Mouse (Mus musculus) embryonic facial prominence, embryonic 14.5 days (tissue): Measurements from ENCODE around the gene Pcbp2. TPM values are rescaled to one million over a fixed set of nuclear protein-coding genes. Genes with fewer than 3 reads are reported as not detected.
A peak's percentile ranks its signal among the peaks of the same experiment; 100 is the strongest.

Experiments
- ATAC-seq: fragments of 200-750 bp; cut with Nextera tagmentation; 2 replicates; pipeline ENCODE4 v1.8.0; 2017; ENCODE audit warnings: low read depth, moderate number of reproducible peaks, moderate TSS enrichment
- DNase-seq: peaks from one replicate; pipeline ENCODE4 v3.0.0-alpha.2; 2015; ENCODE audit warnings: low spot score
- H3K27ac ChIP-seq: fragments of 300-500 bp; sonication (generic); replicated peaks from 2 replicates; pipeline ENCODE4 v1.5.1; 2014; ENCODE audit warnings: low read depth, mild to moderate bottlenecking, low read length, moderate library complexity
- H3K27me3 ChIP-seq: fragments of 300-500 bp; sonication (generic); replicated peaks from 2 replicates; pipeline ENCODE4 v1.6.1; 2014; ENCODE audit warnings: low read length; ENCODE audit not compliant: control insufficient read depth, insufficient read depth
- H3K36me3 ChIP-seq: fragments of 300-500 bp; sonication (generic); 2 replicates; pipeline ENCODE4 v1.6.1; 2014; ENCODE audit warnings: low read length, mixed read lengths; ENCODE audit not compliant: control insufficient read depth, insufficient read depth
- H3K4me1 ChIP-seq: fragments of 300-500 bp; sonication (generic); 2 replicates; pipeline ENCODE4 v1.6.1; 2014; ENCODE audit warnings: antibody characterized with exemption, low read length; ENCODE audit not compliant: control insufficient read depth, insufficient read depth
- H3K4me2 ChIP-seq: fragments of 300-500 bp; sonication (generic); 2 replicates; pipeline ENCODE4 v1.6.1; 2014; ENCODE audit warnings: low read depth, mild to moderate bottlenecking, low read length, moderate library complexity, mixed read lengths
- H3K4me3 ChIP-seq: fragments of 300-500 bp; sonication (generic); 2 replicates; pipeline ENCODE4 v1.5.1; 2014; ENCODE audit warnings: low read depth, mild to moderate bottlenecking, low read length
- H3K9ac ChIP-seq: fragments of 300-500 bp; sonication (generic); 2 replicates; pipeline ENCODE4 v1.6.1; 2014; ENCODE audit warnings: low read depth, mild to moderate bottlenecking, low read length, moderate library complexity, mixed read lengths
- H3K9me3 ChIP-seq: fragments of 300-500 bp; sonication (generic); 2 replicates; pipeline ENCODE4 v1.6.1; 2016; ENCODE audit warnings: low read length; ENCODE audit not compliant: control insufficient read depth
- WGBS: fragments of 180-500 bp; shearing (Covaris S2); extraction: QIAGEN DNeasy Blood & Tissue Kit; methylation state at CpG from one replicate; pipeline ENCODE4 v1.1.7; 2014; 5-methylcytosine and 5-hydroxymethylcytosine counted together
- polyA plus RNA-seq: library from polyadenylated mRNA; unstranded; fragments of >200 nt; fragmentation: Nextera tagmentation; extraction: Ambion mirVana; gene quantifications from 2 replicates; pipeline ENCODE4 v1.2.1, GENCODE M21; 2014

The Pcbp2 gene
- 276 and 279 TPM in 2 replicates for polyA plus RNA-seq

DNA sequence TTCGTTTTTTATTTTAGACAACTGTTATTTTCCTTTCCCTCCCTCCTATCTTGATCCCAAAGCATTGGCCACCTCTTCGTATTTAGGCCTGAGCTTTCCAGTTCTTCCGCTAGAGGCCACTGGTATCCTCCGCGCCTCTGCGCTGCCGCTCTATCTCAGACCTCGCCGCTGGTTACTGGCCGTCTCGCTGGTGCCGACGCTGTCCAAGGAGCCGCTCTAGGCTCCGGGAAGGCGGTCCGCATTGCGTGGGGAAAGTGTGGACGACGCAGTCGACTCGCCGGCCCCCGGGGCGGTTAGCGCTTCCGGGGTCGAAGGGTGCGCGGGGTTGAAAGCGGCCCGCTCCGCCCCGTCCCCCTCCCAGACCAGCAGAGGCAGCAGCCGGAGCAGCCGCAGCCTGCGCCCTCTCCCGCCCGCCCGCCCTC, at the start of gene Pcbp2:
TSS of gene Pcbp2 (plus strand) at position 357 of the 422 bp plus-strand sequence.
- ATAC-seq = peak; percentile 99
- Histone ChIP-seq H3K4me1 (peaks cover 15% of the 10 kb centered on the region), H3K36me3 (peaks cover 22% of the 10 kb centered on the region), H3K27ac (peak within 1 kb of the TSS; percentile 93), H3K27me3 (no peaks in the 10 kb centered on the region), H3K9ac (peak within 1 kb of the TSS; percentile 82), H3K4me2 (peak within 1 kb of the TSS; percentile 75), H3K9me3 (no peaks in the 10 kb centered on the region), H3K4me3 (peak within 1 kb of the TSS; percentile 58)
- WGBS = under 1% methylated on average over 24 of the region's 40 CpGs
- peak; percentile 99 for DNase-seq

GRCm38 (mm10) chr15:102420986-102421385, 49.4 kb upstream of the Pcbp2 start:
- WGBS = 55% methylated on average over 1 of the region's 1 CpGs

DNA sequence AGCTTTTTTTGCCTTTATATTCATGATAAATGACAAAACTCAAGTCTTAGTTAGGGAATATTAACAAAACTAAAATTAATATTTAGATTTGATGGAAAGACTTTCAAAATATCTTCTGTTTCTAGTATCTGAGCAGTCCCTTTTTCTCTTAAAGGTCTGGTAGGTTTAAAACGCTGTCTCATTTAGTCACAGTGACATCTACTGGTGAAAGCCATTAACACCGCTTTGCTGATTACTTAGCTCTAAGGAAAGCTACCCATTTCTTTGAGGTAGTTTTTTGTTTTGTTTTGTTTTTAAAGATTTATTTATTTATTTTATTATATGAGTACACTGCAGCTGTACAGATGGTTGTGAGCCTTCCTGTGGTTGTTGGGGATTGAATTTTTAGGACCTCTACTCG, 48.9 kb upstream of the Pcbp2 start:
- Histone ChIP-seq H3K4me3 (no peak overlapping the region), H3K36me3 (peaks cover 62% of the 10 kb centered on the region), H3K9me3 (no peaks in the 10 kb centered on the region), H3K27ac (no peak overlapping the region; the same call in 1 of the 2 replicates), H3K9ac (no peak overlapping the region), H3K4me2 (no peak overlapping the region), H3K4me1 (no peaks in the 10 kb centered on the region), H3K27me3 (no peaks in the 10 kb centered on the region)
- peak; percentile 77 for DNase-seq
- WGBS = 64% methylated on average over 3 of the region's 3 CpGs
- ATAC-seq = no peak; the same call in 1 of the 2 replicates

More at GRCm38 (mm10) chr15:102420986-102421385, 49.4 kb upstream of the Pcbp2 start:
- no peaks in the 10 kb centered on the region for H3K4me1 ChIP-seq
- H3K9ac ChIP-seq = no peak overlapping the region
- H3K4me2 ChIP-seq = no peak overlapping the region
- H3K27me3 ChIP-seq = no peaks in the 10 kb centered on the region
- H3K27ac ChIP-seq = no peak overlapping the region; the same call in 1 of the 2 replicates
- H3K36me3 ChIP-seq = peaks cover 60% of the 10 kb centered on the region
- no peak overlapping the region for H3K4me3 ChIP-seq
- no peaks in the 10 kb centered on the region for H3K9me3 ChIP-seq
- ATAC-seq = no peak
- no peak for DNase-seq

- H3K4me2 ChIP-seq = no peak overlapping the region
- no peak overlapping the region for H3K27ac ChIP-seq
- no peak overlapping the region for H3K9ac ChIP-seq
- no peaks in the 10 kb centered on the region for H3K4me1 ChIP-seq
- peaks cover 68% of the 10 kb centered on the region for H3K36me3 ChIP-seq
- ATAC-seq (no peak), DNase-seq (no peak)
- no peak overlapping the region for H3K4me3 ChIP-seq
- H3K9me3 ChIP-seq = no peaks in the 10 kb centered on the region
- 97% methylated on average over 2 of the region's 2 CpGs for WGBS
- no peaks in the 10 kb centered on the region for H3K27me3 ChIP-seq
Measured at GRCm38 (mm10) chr15:102423602-102424240, 46.6 kb upstream of the Pcbp2 start.

DNA sequence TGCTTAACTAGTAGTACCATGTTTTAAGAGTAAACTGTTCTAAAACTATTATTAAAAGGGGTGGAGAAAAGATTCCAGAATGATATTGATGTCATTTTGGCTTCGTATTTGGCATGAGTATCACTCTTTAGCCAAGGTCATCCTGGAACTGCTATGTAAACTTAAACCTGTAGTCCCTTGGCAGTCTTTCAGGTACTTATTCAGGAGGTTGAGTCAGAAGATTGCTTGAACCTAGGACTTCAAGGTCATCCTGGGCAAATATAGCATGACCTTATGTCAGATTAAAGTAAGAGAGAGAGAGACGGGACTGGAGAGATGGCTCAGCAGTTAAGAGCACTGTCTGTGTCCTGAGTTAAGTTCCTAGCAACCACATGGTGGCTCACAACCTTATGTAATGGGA, 45.7 kb upstream of the Pcbp2 start:
- no peak overlapping the region for H3K4me3 ChIP-seq
- no peaks in the 10 kb centered on the region for H3K4me1 ChIP-seq
- no peaks in the 10 kb centered on the region for H3K27me3 ChIP-seq
- DNase-seq (no peak), ATAC-seq (no peak)
- no peak overlapping the region for H3K4me2 ChIP-seq
- no peak overlapping the region for H3K27ac ChIP-seq
- H3K9ac ChIP-seq = no peak overlapping the region
- peaks cover 70% of the 10 kb centered on the region for H3K36me3 ChIP-seq
- 88% methylated on average over 2 of the region's 2 CpGs for WGBS
- no peaks in the 10 kb centered on the region for H3K9me3 ChIP-seq

- no peak overlapping the region for H3K4me3 ChIP-seq
- DNase-seq (no peak), ATAC-seq (no peak)
- no peak overlapping the region for H3K9ac ChIP-seq
- H3K4me1 ChIP-seq = no peaks in the 10 kb centered on the region
- peaks cover 87% of the 10 kb centered on the region for H3K36me3 ChIP-seq
- no peaks in the 10 kb centered on the region for H3K9me3 ChIP-seq
- H3K27ac ChIP-seq = no peak overlapping the region
- no peaks in the 10 kb centered on the region for H3K27me3 ChIP-seq
- no peak overlapping the region for H3K4me2 ChIP-seq
- WGBS = 97% methylated on average over 1 of the region's 1 CpGs
Measured at GRCm38 (mm10) chr15:102426963-102427362, 43.4 kb upstream of the Pcbp2 start.

- Histone ChIP-seq H3K36me3 (peaks cover 85% of the 10 kb centered on the region), H3K4me2 (no peak overlapping the region), H3K9ac (no peak overlapping the region), H3K9me3 (no peaks in the 10 kb centered on the region), H3K4me1 (no peaks in the 10 kb centered on the region), H3K4me3 (no peak overlapping the region), H3K27ac (no peak overlapping the region), H3K27me3 (no peaks in the 10 kb centered on the region)
- WGBS = 90% methylated on average over 1 of the region's 1 CpGs
- DNase-seq (no peak), ATAC-seq (no peak)
Measured at GRCm38 (mm10) chr15:102432046-102432445, 38.3 kb upstream of the Pcbp2 start.

DNA sequence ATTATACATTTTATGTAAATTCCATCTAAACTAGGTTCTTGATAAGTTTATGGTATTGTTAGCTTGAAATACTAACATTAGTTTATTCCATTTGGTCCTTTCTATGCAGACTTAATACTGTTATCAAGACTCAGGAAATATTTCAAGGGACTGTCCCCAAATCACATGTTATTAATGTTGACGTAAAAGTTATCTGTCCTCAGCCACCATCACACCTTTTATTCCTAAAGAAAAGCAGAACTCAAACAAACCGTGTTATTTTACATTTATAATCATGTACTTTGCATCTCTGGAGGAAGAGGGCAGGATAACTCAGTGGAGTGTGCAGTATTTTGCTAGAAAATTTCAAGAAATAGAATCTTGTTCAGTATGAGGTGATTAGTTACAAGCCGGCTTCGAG, 37.2 kb upstream of the Pcbp2 start:
- H3K9me3 ChIP-seq = no peaks in the 10 kb centered on the region

DNA sequence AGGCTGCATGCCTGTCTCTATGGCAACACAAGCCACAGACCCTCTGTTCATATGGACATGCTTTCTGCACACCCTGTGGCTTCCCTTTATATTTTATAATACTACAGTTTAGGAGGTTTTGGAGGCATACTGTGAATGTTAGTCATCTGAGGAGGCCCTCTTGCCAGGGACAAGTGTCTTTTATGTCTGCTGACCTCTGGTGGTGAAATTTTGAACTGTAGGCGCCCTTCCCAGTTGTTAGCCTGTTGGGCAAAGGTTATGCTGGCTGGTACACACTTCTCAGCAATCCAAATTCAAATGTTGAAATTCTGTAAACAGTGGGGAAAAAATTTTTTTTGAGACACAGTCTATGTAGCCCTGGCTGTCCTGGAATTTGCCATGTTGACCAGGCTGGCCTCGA, 27.8 kb upstream of the Pcbp2 start:
- H3K27ac ChIP-seq = no peak overlapping the region
- no peaks in the 10 kb centered on the region for H3K4me1 ChIP-seq
- H3K4me2 ChIP-seq = no peak overlapping the region
- 52% methylated on average over 2 of the region's 2 CpGs for WGBS
- H3K4me3 ChIP-seq = no peak overlapping the region
- peak; percentile 60; the same call in 1 of the 2 replicates for ATAC-seq
- peak; percentile 81 for DNase-seq
- H3K9ac ChIP-seq = no peak overlapping the region
- no peaks in the 10 kb centered on the region for H3K9me3 ChIP-seq
- H3K36me3 ChIP-seq = peaks cover 12% of the 10 kb centered on the region; the same call in 1 of the 2 replicates
- H3K27me3 ChIP-seq = no peaks in the 10 kb centered on the region

More for the DNA sequence above, 37.2 kb upstream of the Pcbp2 start:
- H3K27ac ChIP-seq = no peak overlapping the region
- WGBS = 90% methylated on average over 4 of the region's 4 CpGs
- no peaks in the 10 kb centered on the region for H3K4me1 ChIP-seq
- no peak for DNase-seq
- no peaks in the 10 kb centered on the region for H3K27me3 ChIP-seq
- no peak overlapping the region for H3K9ac ChIP-seq
- no peak for ATAC-seq
- no peak overlapping the region for H3K4me2 ChIP-seq
- H3K4me3 ChIP-seq = no peak overlapping the region
- peaks cover 86% of the 10 kb centered on the region for H3K36me3 ChIP-seq
